Mouse (Mus musculus) v-Abl transformed pro-B cells (cell line): ENCODE data around the gene Abcb6.

ENCODE experiments used
- in situ Hi-C, 2 experiments: fragments of 400-800 bp; cut with MboI; formaldehyde crosslinking; loops; one replicate each; pipeline ENCODE4 v1.15.1; 2025; ENCODE audit not compliant: unreplicated experiment in 2 of 2

Gene Abcb6

GRCm38 (mm10) chr1:75208967-75209678 lies 28.9 kb upstream of the Abcb6 start:
- in situ Hi-C loops, result no loop called here

- in situ Hi-C loops, result no loop called here
Measured at GRCm38 (mm10) chr1:75201236-75201635, 21.0 kb upstream of the Abcb6 start.

- in situ Hi-C loops, result no loop called here
Measured at GRCm38 (mm10) chr1:75192452-75192851, 12.3 kb upstream of the Abcb6 start.

- in situ Hi-C loops, result no loop called here
Measured at GRCm38 (mm10) chr1:75191622-75192402, 11.6 kb upstream of the Abcb6 start, which contains the start of the genes Ankzf1 and Atg9a. Gene Ankzf1, plus strand, starts transcription at chr1:75192151. Gene Atg9a, minus strand, starts transcription at chr1:75192196.

- in situ Hi-C loops, result no loop called here
Measured at GRCm38 (mm10) chr1:75191258-75191621, 11.0 kb upstream of the Abcb6 start.

- in situ Hi-C loops, result no loop called here
Measured at GRCm38 (mm10) chr1:75190577-75190976, 10.4 kb upstream of the Abcb6 start.

- in situ Hi-C loops, result no loop called here
Measured at GRCm38 (mm10) chr1:75187914-75188483, 7.8 kb upstream of the Abcb6 start.

- in situ Hi-C loops, result no loop called here
Measured at GRCm38 (mm10) chr1:75187126-75187525, 6.9 kb upstream of the Abcb6 start.

- in situ Hi-C loops, result no loop called here
Measured at GRCm38 (mm10) chr1:75185495-75185894, 5.3 kb upstream of the Abcb6 start.

GRCm38 (mm10) chr1:75182160-75182559 lies 2.0 kb upstream of the Abcb6 start:
- in situ Hi-C loops, result loop anchor here (5.0 kb wide), 1 partner anchor 70 kb away; no protein-coding TSS in a partner anchor

- in situ Hi-C loops, result loop anchor here (5.0 kb wide), 1 partner anchor 71 kb away; no protein-coding TSS in a partner anchor
Measured at GRCm38 (mm10) chr1:75181377-75181870, 1.2 kb upstream of the Abcb6 start.

- in situ Hi-C loops, result loop anchor here (5.0 kb wide), 1 partner anchor 72 kb away; no protein-coding TSS in a partner anchor
Measured at GRCm38 (mm10) chr1:75180741-75181140, 549 bp upstream of the Abcb6 start.

- in situ Hi-C loops, result loop anchor here (5.0 kb wide), 1 partner anchor 73 kb away; no protein-coding TSS in a partner anchor
Measured at GRCm38 (mm10) chr1:75179334-75180104, 673 bp downstream of the Abcb6 start.

GRCm38 (mm10) chr1:75168472-75169464 lies 11.4 kb downstream of the Abcb6 start, which contains the start of gene Zfand2b:
Gene Zfand2b, plus strand, starts transcription at chr1:75168646.
- in situ Hi-C loops, result no loop called here

GRCm38 (mm10) chr1:75168093-75168471 lies 12.1 kb downstream of the Abcb6 start:
- in situ Hi-C loops, result no loop called here

GRCm38 (mm10) chr1:75160256-75160617 lies 20.0 kb downstream of the Abcb6 start:
- in situ Hi-C loops, result no loop called here

- in situ Hi-C loops, result no loop called here
Measured at GRCm38 (mm10) chr1:75159540-75160255, 20.5 kb downstream of the Abcb6 start.

GRCm38 (mm10) chr1:75158990-75159389 lies 21.2 kb downstream of the Abcb6 start:
- in situ Hi-C loops, result no loop called here

- in situ Hi-C loops, result no loop called here
Measured at GRCm38 (mm10) chr1:75155837-75156236, 24.4 kb downstream of the Abcb6 start.
